Mouse (Mus musculus) spleen, adult 2 months (tissue): ENCODE measurements around the gene Anxa6.

Experiments used
- CTCF ChIP-seq: fragments of 200-500 bp; IDR thresholded peaks from 2 replicates; pipeline ENCODE4 v1.5.1; 2011; ENCODE audit warnings: mild to moderate bottlenecking, inconsistent platforms; ENCODE audit not compliant: insufficient read depth, insufficient read length, insufficient replicate concordance; ENCODE audit errors: extremely low read depth
- POLR2A ChIP-seq: fragments of 200-500 bp; IDR thresholded peaks from 2 replicates; pipeline ENCODE4 v1.6.1; 2011; ENCODE audit warnings: low read depth, low read length, inconsistent platforms

DNA sequence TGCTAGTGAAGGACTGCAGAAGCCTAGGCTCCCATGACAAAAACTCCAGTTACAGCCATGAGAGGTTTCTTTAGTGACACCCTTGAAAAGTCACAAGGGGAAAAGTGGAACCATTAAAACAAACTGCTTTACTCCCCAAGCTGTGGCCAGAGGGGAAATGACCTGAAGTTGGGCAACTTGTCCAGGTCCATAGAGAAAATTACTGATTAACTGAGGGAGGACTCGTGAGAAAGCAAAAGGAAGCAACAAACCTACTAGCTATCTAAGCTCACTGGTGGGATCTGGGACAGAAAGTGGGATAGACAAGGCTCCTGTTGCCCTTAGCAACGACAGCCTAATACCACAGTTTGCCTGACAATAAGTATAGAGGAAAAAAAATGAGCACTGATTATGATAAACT, 4.7 kb downstream of the Anxa6 start:
- TF ChIP-seq CTCF: no peak
- no peak for TF ChIP-seq POLR2A
